Mouse (Mus musculus): Measurements from ENCODE around the gene Lhx8. TPM values are rescaled to one million over a fixed set of nuclear protein-coding genes. Genes with fewer than 3 reads are reported as not detected.

Lhx8 gene
- polyA plus RNA-seq, 1 experiment: not detected

DNA sequence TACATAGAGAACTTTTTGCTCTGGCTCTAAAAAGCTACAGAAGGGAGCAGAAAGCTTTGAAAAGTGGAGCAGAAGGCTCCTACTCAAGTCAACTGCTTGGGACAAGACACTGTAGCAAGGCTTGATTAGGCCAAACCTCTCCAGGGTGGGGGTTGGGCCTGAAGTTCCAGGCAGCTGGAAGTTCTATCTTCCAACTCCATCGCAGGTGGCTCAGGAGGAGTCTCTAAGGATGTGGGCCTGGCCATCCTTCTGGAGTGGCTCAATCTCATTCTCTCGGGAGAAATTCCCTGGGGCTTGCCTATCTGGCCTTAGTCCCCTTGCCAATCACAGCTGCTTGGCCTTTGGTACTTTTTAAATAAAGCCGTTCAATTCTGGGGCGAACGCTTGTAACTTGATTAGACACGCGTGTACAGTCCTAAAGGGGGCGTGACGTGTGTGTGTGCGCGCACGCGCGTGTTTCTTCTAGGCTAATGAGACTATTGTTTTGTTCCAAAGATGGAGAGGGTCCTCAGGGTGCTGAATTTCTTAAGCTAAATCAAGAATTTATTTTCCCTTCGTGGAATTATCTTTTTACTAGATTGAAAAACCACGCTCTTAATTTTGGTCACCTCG is 9.3 kb upstream of the Lhx8 start:
- H3K4me3 ChIP-seq (ENCODE audit: insufficient read depth, low read depth, low read length): no peak overlapping the region
- no peak for TF ChIP-seq POLR2A (IDR thresholded peaks at IDR 0.05; ENCODE audit: insufficient read depth, low read depth, low read length)
- TF ChIP-seq CTCF (IDR thresholded peaks at IDR 0.05; ENCODE audit: insufficient read depth, low read depth, low read length): no peak
- 89% methylated on average over 17 of the region's 17 CpGs for WGBS
- no peak overlapping the region for H3K27ac ChIP-seq (ENCODE audit: insufficient read depth, low read depth, low read length)
- no peaks in the 10 kb centered on the region for H3K4me1 ChIP-seq (ENCODE audit: control insufficient read depth, insufficient read depth, low read length)

DNA sequence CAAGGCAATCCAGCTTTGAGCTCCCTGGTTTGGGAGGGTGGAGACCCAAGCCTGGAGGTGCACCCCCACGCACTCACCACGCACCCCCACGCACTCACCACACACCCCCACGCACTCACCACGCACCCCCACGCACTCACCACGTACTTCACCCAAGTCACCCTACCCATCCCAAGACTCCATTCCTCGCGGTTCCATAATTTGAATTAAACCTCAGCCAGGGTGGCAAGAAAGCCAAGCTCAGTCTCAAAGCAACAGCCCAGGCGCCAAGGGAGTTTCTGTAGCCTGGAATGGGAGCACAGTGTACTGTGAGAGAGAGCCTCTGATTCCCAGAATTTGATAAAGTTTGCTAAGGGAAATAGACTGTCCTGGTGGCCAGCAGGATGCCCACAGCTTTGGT is 4.3 kb upstream of the Lhx8 start:
- no peak for TF ChIP-seq POLR2A (IDR thresholded peaks at IDR 0.05; ENCODE audit: insufficient read depth, low read depth, low read length)
- TF ChIP-seq CTCF (IDR thresholded peaks at IDR 0.05; ENCODE audit: insufficient read depth, low read depth, low read length): no peak
- Histone ChIP-seq H3K4me1 (ENCODE audit: control insufficient read depth, insufficient read depth, low read length) (no peaks in the 10 kb centered on the region), H3K27ac (ENCODE audit: insufficient read depth, low read depth, low read length) (no peak overlapping the region), H3K4me3 (ENCODE audit: insufficient read depth, low read depth, low read length) (no peak overlapping the region)
- WGBS: 7% methylated on average over 10 of the region's 10 CpGs

DNA sequence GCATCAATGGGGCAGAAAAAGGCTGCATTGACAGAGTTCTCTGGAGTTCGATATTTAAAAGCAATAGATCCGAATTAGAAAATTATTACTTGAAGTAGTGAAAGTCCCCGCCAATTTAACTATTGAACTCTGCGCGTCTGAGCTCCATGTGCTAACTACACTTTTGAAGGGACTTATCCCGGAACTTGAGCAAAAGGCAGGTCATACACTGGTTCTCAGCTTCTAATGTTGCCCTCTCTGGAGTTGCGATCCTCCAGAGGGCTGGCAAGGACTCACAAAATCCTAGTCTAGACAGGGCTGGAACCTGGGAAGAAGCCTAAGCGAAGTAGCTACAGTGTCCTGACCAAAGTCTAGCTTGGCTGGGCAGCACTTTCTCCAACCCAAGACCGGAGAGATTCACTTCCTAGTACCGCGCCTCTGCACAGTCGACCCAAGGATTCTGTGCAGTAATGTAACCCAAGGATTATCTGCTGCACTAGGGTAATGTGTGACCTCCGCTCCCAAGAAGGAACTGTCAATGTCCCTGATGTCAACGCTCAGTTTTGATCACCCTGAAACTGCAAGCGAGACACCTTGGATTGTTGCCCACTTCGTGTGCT is 3.0 kb upstream of the Lhx8 start:
- Histone ChIP-seq H3K4me3 (ENCODE audit: insufficient read depth, low read depth, low read length) (no peak overlapping the region), H3K4me1 (ENCODE audit: control insufficient read depth, insufficient read depth, low read length) (peaks cover 4% of the 10 kb centered on the region), H3K27ac (ENCODE audit: insufficient read depth, low read depth, low read length) (no peak overlapping the region)
- WGBS: 5% methylated on average over 16 of the region's 16 CpGs
- no peak for TF ChIP-seq CTCF (IDR thresholded peaks at IDR 0.05; ENCODE audit: insufficient read depth, low read depth, low read length)
- no peak for TF ChIP-seq POLR2A (IDR thresholded peaks at IDR 0.05; ENCODE audit: insufficient read depth, low read depth, low read length)

DNA sequence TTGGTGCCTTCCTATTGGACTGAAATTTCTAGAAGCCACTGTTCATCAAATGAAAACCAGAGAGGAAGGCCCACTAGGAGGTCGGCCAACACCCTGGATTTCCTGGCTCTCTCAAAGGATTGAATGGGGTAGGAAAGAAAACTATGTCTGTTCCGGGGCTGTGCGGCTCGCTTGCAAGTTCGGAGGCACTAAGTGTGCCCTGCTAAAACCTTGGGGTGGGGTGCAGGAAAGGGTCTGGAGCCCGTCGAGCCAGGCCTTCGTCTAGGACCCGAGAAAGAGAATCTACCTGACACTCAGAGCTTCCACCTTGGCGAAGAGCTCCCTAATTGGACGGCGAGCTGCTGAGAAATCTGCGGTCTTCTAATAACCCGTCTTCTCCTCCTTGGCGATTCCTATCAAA is 2.5 kb upstream of the Lhx8 start:
- WGBS: 3% methylated on average over 15 of the region's 15 CpGs
- H3K4me3 ChIP-seq (ENCODE audit: insufficient read depth, low read depth, low read length): no peak overlapping the region
- no peak overlapping the region for H3K27ac ChIP-seq (ENCODE audit: insufficient read depth, low read depth, low read length)
- no peak for TF ChIP-seq CTCF (IDR thresholded peaks at IDR 0.05; ENCODE audit: insufficient read depth, low read depth, low read length)
- no peak for TF ChIP-seq POLR2A (IDR thresholded peaks at IDR 0.05; ENCODE audit: insufficient read depth, low read depth, low read length)
- H3K4me1 ChIP-seq (ENCODE audit: control insufficient read depth, insufficient read depth, low read length): peaks cover 7% of the 10 kb centered on the region

DNA sequence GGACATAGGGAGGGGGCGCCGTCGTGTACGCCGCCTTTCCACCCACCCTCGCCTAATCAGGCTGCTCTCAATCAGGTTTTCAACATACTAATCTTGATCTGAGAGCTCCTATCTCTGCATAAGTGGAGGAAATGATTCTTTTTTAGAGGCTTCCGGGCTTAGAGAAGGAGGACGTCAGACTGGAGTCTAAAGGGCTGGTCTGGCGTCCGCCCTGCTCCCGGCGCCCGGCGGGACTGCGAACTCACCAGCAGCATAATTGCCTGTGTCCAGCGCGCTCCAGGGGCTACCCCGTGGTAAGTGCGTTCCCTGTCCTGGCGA is 1.7 kb upstream of the Lhx8 start:
- Histone ChIP-seq H3K27ac (ENCODE audit: insufficient read depth, low read depth, low read length) (no peak overlapping the region), H3K4me3 (ENCODE audit: insufficient read depth, low read depth, low read length) (no peak overlapping the region), H3K4me1 (ENCODE audit: control insufficient read depth, insufficient read depth, low read length) (peaks cover 7% of the 10 kb centered on the region)
- WGBS: 2% methylated on average over 20 of the region's 20 CpGs
- TF ChIP-seq POLR2A (IDR thresholded peaks at IDR 0.05; ENCODE audit: insufficient read depth, low read depth, low read length) (no peak), CTCF (IDR thresholded peaks at IDR 0.05; ENCODE audit: insufficient read depth, low read depth, low read length) (no peak)

DNA sequence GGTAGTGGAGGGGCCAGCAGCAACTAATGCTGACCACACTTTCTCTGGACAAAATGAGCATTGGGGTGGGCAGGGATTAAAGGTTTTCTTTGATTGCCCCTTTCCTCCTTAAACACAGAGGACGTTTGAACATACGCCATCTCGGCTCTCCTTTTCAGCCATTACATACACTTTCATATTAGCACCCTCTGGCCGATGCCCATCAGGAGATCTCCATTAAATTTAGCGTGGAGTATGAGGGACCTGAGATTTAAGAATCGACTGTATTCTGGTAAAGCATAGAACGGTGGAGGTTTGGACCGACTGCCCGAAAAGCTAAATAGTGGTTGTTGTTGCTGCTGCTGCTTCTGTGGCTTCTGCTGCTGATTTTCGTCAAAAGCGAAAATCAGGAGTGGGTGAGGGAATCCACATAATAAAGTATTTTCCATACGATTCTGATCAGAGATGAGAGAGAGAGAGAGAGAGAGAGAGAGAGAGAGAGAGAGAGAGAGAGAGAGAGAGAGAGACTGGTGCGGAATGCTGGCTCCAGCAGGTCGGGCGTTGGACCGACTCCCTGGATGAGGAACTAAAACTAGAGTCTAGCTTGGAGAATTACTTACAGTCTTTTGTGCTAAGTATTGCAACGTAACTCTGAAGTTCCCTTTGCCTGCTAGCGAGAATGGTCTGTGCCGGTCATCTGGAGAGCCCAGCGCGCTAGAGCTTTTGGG is 1.2 kb upstream of the Lhx8 start:
- 5% methylated on average over 21 of the region's 21 CpGs for WGBS
- no peak overlapping the region for H3K27ac ChIP-seq (ENCODE audit: insufficient read depth, low read depth, low read length)
- peaks cover 7% of the 10 kb centered on the region for H3K4me1 ChIP-seq (ENCODE audit: control insufficient read depth, insufficient read depth, low read length)
- H3K4me3 ChIP-seq (ENCODE audit: insufficient read depth, low read depth, low read length): no peak overlapping the region
- TF ChIP-seq POLR2A (IDR thresholded peaks at IDR 0.05; ENCODE audit: insufficient read depth, low read depth, low read length) (no peak), CTCF (IDR thresholded peaks at IDR 0.05; ENCODE audit: insufficient read depth, low read depth, low read length) (no peak)

DNA sequence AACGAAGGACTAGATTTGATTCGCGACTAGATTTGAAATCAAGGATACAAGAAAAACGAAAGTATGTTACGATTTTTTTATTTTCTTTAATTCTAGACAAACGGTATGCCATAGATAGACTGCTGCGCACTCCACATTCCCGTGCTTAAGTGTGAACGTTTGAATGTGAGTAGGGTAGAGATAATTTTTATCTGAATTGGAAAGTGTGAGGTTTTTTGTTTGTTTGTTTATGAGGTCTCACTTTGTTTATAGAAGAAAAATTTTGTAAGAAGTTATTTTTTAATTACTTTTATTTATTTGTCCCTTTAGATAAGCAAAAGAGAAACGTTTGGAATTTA is 513 bp upstream of the Lhx8 start:
- TF ChIP-seq POLR2A (IDR thresholded peaks at IDR 0.05; ENCODE audit: insufficient read depth, low read depth, low read length): no peak
- Histone ChIP-seq H3K27ac (ENCODE audit: insufficient read depth, low read depth, low read length) (no peak overlapping the region), H3K4me3 (ENCODE audit: insufficient read depth, low read depth, low read length) (no peak overlapping the region), H3K4me1 (ENCODE audit: control insufficient read depth, insufficient read depth, low read length) (peaks cover 7% of the 10 kb centered on the region)
- 2% methylated on average over 10 of the region's 10 CpGs for WGBS

DNA sequence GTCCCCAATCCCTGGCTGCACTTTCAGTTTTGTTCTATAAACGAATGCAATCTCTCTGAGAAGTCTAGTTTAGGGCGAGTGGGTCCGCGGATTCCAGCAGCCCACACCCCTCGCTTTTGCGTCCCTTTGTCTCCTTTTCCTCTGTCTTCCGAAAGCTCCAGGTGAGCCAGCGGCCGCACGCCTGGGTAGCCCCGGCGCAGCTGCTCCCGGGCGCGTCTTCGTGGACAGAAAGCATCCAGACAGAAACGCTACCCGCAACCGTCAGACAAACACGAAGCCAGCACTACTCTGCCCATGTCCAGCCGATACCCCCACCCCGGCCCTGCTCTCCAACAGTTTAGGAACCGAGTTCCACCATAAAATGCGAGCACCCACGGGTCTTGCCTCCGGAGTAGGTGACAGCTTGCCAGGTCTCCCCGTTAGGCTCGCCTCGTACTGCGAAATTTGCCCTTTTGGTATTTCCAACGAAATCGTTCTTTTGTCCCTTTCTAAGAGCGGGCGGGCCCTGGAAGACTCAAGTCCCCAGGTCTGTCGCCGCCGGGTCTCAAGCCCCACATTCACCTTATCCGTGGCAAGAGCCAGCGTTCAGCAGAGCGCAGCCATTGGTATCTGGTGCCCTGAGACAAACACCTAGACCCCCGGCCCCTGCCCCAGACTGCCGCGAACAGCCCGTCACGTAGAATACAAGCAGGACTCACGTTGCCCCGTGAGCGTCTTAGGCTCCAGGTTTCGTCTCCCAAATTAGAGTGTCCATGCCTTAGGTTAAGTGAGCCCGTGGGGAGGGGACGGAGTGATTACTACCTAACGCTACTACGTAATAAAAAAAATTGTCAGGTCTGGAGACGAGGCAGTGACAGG is 907 bp downstream of the Lhx8 start:
- TF ChIP-seq POLR2A (IDR thresholded peaks at IDR 0.05; ENCODE audit: insufficient read depth, low read depth, low read length) (no peak), CTCF (IDR thresholded peaks at IDR 0.05; ENCODE audit: insufficient read depth, low read depth, low read length) (no peak)
- H3K4me3 ChIP-seq (ENCODE audit: insufficient read depth, low read depth, low read length): no peak overlapping the region
- no peak overlapping the region for H3K27ac ChIP-seq (ENCODE audit: insufficient read depth, low read depth, low read length)
- WGBS: 2% methylated on average over 54 of the region's 54 CpGs
- peaks cover 7% of the 10 kb centered on the region for H3K4me1 ChIP-seq (ENCODE audit: control insufficient read depth, insufficient read depth, low read length)

All from olfactory bulb, adult 2 months (tissue).